11 mouse cellular contexts compared by ENCODE assay signal in the genomic region with DNA sequence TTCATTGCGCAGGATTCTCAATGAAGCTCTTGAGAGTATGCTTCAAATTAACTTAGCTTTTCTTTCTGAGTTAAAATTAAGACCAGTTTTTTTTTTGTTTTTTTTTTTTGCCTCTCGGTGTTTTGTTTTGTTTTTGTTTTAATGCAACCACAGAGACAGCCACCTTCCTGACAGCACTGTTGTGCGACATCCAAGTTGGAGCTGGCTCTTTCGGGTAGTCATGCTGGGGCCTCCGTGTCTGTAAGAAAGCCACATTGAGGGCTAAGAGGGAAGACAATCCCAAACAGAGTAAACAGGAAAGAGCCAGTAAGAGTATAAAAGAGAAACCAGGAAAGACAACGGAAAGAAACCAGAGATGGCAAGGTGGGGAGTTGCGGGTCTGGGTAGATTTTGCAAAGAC.
DNase-seq lines count a peak whose midpoint lies in the region; ATAC-seq lines count a peak whose summit lies in the region.
"Had no signal": no experiment of that assay in that cellular context is flagged by ENCODE, and none has a peak within 500 bp of the region (broad histone marks: within the 10 kb centered on the region; RNA-seq: fewer than 3 reads in every experiment).

No protein-coding gene starts in this region.

- no peaks in the 10 kb centered on the region for H3K9me3 ChIP-seq in kidney, embryonic 14.5 days (ENCODE audit: control insufficient read depth, low read length)
- H3K9me3 ChIP-seq: limb, embryonic 13.5 days had no signal

- H3K4me1 ChIP-seq in kidney, embryonic 14.5 days (ENCODE audit: control insufficient read depth, insufficient read depth, low read length), result no peaks in the 10 kb centered on the region

- DNase-seq in cerebellum, postnatal 10 days, result peak; percentile 28 to 57
- DNase-seq in cerebellum, adult 11 months, result no peak
- DNase-seq in kidney, adult 18-20 months, result no peak
- DNase-seq in Muller cell, postnatal 12 days (ENCODE audit: inconsistent ontology term), result peak; percentile 12
- DNase-seq in heart, postnatal 36 days, result peak; percentile 30 to 44
- no peak for DNase-seq in retina, embryonic 14.5 days (ENCODE audit: low spot score)
- no peak for DNase-seq in thymus, adult 18-20 months
- DNase-seq: forebrain, postnatal 0 days had no signal

- intact Hi-C loops in heart, postnatal 36 days (cut with DNase I), result loop anchor here (5.0 kb wide), 1 partner anchor 36 kb away; no protein-coding TSS in a partner anchor

- no peak overlapping the region for H3K4me3 ChIP-seq in kidney, embryonic 14.5 days (ENCODE audit: low read length)
- H3K4me3 ChIP-seq: limb, embryonic 13.5 days had no signal

- H3K36me3 ChIP-seq in kidney, embryonic 14.5 days (ENCODE audit: control insufficient read depth, insufficient read depth, low read length), result no peaks in the 10 kb centered on the region
- H3K36me3 ChIP-seq: limb, embryonic 13.5 days had no signal

- H3K27me3 ChIP-seq in kidney, embryonic 14.5 days (ENCODE audit: control insufficient read depth, insufficient read depth, low read length), result no peaks in the 10 kb centered on the region
- H3K27me3 ChIP-seq: limb, embryonic 13.5 days had no signal

- peak overlapping the region; percentile 78 for H3K27ac ChIP-seq in kidney, embryonic 14.5 days (ENCODE audit: low read depth, low read length)
- H3K27ac ChIP-seq: limb, embryonic 13.5 days had no signal

- no peak overlapping the region for H3K4me2 ChIP-seq in kidney, embryonic 14.5 days (replicated peaks; ENCODE audit: low read depth, low read length)
- H3K4me2 ChIP-seq: limb, embryonic 13.5 days had no signal

- ATAC-seq in kidney, embryonic 14.5 days (ENCODE audit: low FRiP score, low TSS enrichment), result no peak
- ATAC-seq: forebrain, postnatal 0 days; midbrain, embryonic 16.5 days had no signal

- WGBS in kidney, embryonic 14.5 days, result 54% methylated on average over 7 of the region's 7 CpGs

- no peak overlapping the region for H3K9ac ChIP-seq in kidney, embryonic 14.5 days (ENCODE audit: low read depth, low read length)
- H3K9ac ChIP-seq: forebrain, postnatal 0 days; limb, embryonic 13.5 days had no signal

Comparison
In these comparisons a context has a peak if more than half of its experiments do, and no peak if none do; other contexts are left out.
1. DNase-seq: peak in cerebellum, postnatal 10 days (2 of 2), Muller cell, postnatal 12 days (single experiment) and heart, postnatal 36 days (2 of 2); none in cerebellum, adult 11 months (single experiment), kidney, adult 18-20 months (single experiment), retina, embryonic 14.5 days (single experiment) and thymus, adult 18-20 months (0 of 2).